ENCODE assay signal across 8 mouse cellular contexts in the genomic region with DNA sequence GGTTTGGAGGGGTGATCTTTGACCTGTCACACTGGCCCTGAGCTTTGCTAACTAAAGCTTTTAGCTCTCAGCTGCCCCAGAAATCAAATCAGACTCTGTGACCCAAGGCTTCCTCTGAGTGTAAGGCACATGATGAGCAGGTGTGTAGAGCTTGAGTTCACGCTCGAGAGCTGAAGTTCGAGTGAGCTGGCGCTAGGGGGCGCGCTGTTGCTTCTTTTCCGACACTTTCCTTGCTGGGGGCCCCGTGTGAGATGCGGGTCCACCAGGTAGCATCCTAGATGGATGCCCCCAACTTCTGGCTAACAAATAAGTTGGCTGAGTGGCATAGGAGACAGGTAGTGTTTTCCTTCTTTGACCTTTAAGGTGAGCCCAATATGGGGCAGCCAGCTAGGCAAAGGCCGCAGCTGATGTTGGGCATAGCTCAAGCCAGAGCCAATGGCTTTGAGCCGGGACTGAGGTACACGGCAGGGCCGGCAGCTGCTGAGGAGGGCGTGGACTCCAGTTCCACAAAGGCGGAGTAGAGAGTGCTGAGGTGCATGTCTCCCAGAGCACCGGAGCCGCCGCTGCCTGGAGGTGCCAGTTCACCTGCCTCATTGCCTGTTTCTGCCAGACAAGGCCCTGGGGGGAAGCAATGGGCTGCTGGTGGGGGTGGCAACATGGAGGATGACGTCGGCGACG. TPM values are rescaled to one million over a fixed set of nuclear protein-coding genes. Genes with fewer than 3 reads are reported as not detected.
DNase-seq lines count a peak whose midpoint lies in the region; ATAC-seq and TF ChIP-seq lines count a peak whose summit lies in the region.

No protein-coding gene starts in this region.

- no peaks in the 10 kb centered on the region for H3K27me3 ChIP-seq in liver, adult 2 months (ENCODE audit: control insufficient read depth, insufficient read depth, low read length)

- H3K36me3 ChIP-seq in liver, adult 2 months (ENCODE audit: control insufficient read depth, insufficient read depth, low read length): no peaks in the 10 kb centered on the region

- peak; percentile 65 for DNase-seq in adrenal gland, postnatal 10 days
- no peak for DNase-seq in adrenal gland, adult 8-10 months
- no peak for DNase-seq in left cerebral cortex, adult 2 months (ENCODE audit: extremely low spot score in 1 of 2, low spot score in 2 of 2)
- no peak for DNase-seq in left cerebral cortex, adult 8-10 months (ENCODE audit: low spot score in 2 of 2)
- no peak for DNase-seq in brain, embryonic 14.5 days (ENCODE audit: low read depth)
- DNase-seq in liver, adult 2 months (ENCODE audit: extremely low read depth, low read depth, low spot score): peak; percentile 20
- peak; percentile 39 to 62 for DNase-seq in thymus, postnatal 10 days (ENCODE audit: low spot score in 2 of 2)

- intact Hi-C loops in left cerebral cortex, adult 2 months (cut with DNase I): no loop called here

- WGBS in liver, adult 2 months: 29% methylated on average over 22 of the region's 22 CpGs

- TF ChIP-seq CTCF in left cerebral cortex, adult 2 months (IDR thresholded peaks at IDR 0.05): peak; percentile 75
- peak; percentile 63 for TF ChIP-seq CTCF in brain, embryonic 14.5 days (IDR thresholded peaks at IDR 0.05; ENCODE audit: borderline replicate concordance, extremely low read depth, insufficient read depth, insufficient read length)
- TF ChIP-seq CTCF in liver, adult 2 months (IDR thresholded peaks at IDR 0.05; ENCODE audit: low read depth, low read length): peak; percentile 81

- ATAC-seq in activated CD4-positive, CD25-positive, alpha-beta regulatory T cell, adult 4 months: no peak

- no peak overlapping the region for H3K27ac ChIP-seq in left cerebral cortex, adult 2 months
- no peak overlapping the region for H3K27ac ChIP-seq in liver, adult 2 months (replicated peaks; ENCODE audit: insufficient read depth, low read depth, low read length)

- H3K4me3 ChIP-seq in left cerebral cortex, adult 2 months: no peak overlapping the region
- H3K4me3 ChIP-seq in liver, adult 2 months (ENCODE audit: insufficient read depth, low read depth, low read length): no peak overlapping the region

- H3K79me2 ChIP-seq in liver, adult 2 months (ENCODE audit: control insufficient read depth, insufficient read depth, low read length): no peaks in the 10 kb centered on the region

- no peak for TF ChIP-seq POLR2A in brain, embryonic 14.5 days (IDR thresholded peaks at IDR 0.05; ENCODE audit: borderline replicate concordance, extremely low read depth, insufficient read depth, insufficient read length, poor library complexity, severe bottlenecking)
- no peak for TF ChIP-seq POLR2A in liver, adult 2 months (IDR thresholded peaks at IDR 0.05; ENCODE audit: extremely low read depth, insufficient read depth, low read length)

- H3K4me1 ChIP-seq in liver, adult 2 months (ENCODE audit: control insufficient read depth, insufficient read depth, low read length): no peaks in the 10 kb centered on the region

- no peak overlapping the region for H3K9ac ChIP-seq in liver, adult 2 months (ENCODE audit: low read depth, low read length)

RNA-seq across cellular contexts. Expression of gene Unc119, which starts 15.2 kb away (rescaled TPM):
- total RNA-seq in adrenal gland, postnatal 10 days (2021): 10 to 100 TPM; 36.1 to 42.5 TPM
- 10 to 100 TPM; 45.1 to 60.9 (median 53.0) TPM for total RNA-seq in adrenal gland, adult 8-10 months (2022)
- total RNA-seq in left cerebral cortex, adult 2 months (2021): 10 to 100 TPM; 29.1 to 32.2 TPM
- total RNA-seq in left cerebral cortex, adult 8-10 months (2022): 10 to 100 TPM; 28.5 to 34.5 (median 30.6) TPM
- polyA plus RNA-seq in brain, embryonic 14.5 days (2012; rRNA removed): 137 and 174 TPM in 2 replicates
- 5.5 and 7.2 TPM in 2 replicates for total RNA-seq in liver, adult 2 months (2014; rRNA removed)
- polyA plus RNA-seq in liver, adult 2 months (2012; rRNA removed): 7.7 and 12.7 TPM in 2 replicates
- polyA plus RNA-seq in activated CD4-positive, CD25-positive, alpha-beta regulatory T cell, adult 4 months (2017; shearing (Covaris generic)): 10 to 100 TPM; 17.0 to 17.6 TPM

RNA-seq across cellular contexts. Expression of gene Foxn1, which starts 27.9 kb away (rescaled TPM):
- total RNA-seq in adrenal gland, postnatal 10 days (2021): under 1 TPM in 1 of 2 experiments, not detected in 1; 0.09 TPM
- total RNA-seq in adrenal gland, adult 8-10 months (2022): under 1 TPM; 0.20 to 0.77 (median 0.31) TPM
- total RNA-seq in left cerebral cortex, adult 2 months (2021): not detected
- total RNA-seq in left cerebral cortex, adult 8-10 months (2022): under 1 TPM in 2 of 4 experiments, not detected in 2; 0.11 to 0.19 TPM
- polyA plus RNA-seq in brain, embryonic 14.5 days (2012; rRNA removed): 0.03 TPM in 2 replicates
- not detected in 2 replicates for total RNA-seq in liver, adult 2 months (2014; rRNA removed)
- polyA plus RNA-seq in liver, adult 2 months (2012; rRNA removed): not detected in 2 replicates
- not detected for polyA plus RNA-seq in activated CD4-positive, CD25-positive, alpha-beta regulatory T cell, adult 4 months (2017; shearing (Covaris generic))

RNA-seq across cellular contexts. Expression of gene Pigs, which starts 30.3 kb away (rescaled TPM):
- 10 to 100 TPM; 40.1 to 40.3 TPM for total RNA-seq in adrenal gland, postnatal 10 days (2021)
- total RNA-seq in adrenal gland, adult 8-10 months (2022): 10 to 100 TPM; 83.3 to 84.7 (median 83.9) TPM
- total RNA-seq in left cerebral cortex, adult 2 months (2021): 10 to 100 TPM; 60.7 to 62.8 TPM
- 10 to 100 TPM; 57.1 to 62.1 (median 59.4) TPM for total RNA-seq in left cerebral cortex, adult 8-10 months (2022)
- 75.3 and 81.7 TPM in 2 replicates for polyA plus RNA-seq in brain, embryonic 14.5 days (2012; rRNA removed)
- 6.6 and 8.6 TPM in 2 replicates for total RNA-seq in liver, adult 2 months (2014; rRNA removed)
- 34.9 and 35.5 TPM in 2 replicates for polyA plus RNA-seq in liver, adult 2 months (2012; rRNA removed)
- polyA plus RNA-seq in activated CD4-positive, CD25-positive, alpha-beta regulatory T cell, adult 4 months (2017; shearing (Covaris generic)): 10 to 100 TPM; 43.6 to 66.6 TPM

RNA-seq across cellular contexts. Expression of gene Aldoc, which starts 35.7 kb away (rescaled TPM):
- 1 to 10 TPM; 8.3 to 8.6 TPM for total RNA-seq in adrenal gland, postnatal 10 days (2021)
- 10 to 100 TPM; 23.4 to 54.0 (median 37.5) TPM for total RNA-seq in adrenal gland, adult 8-10 months (2022)
- total RNA-seq in left cerebral cortex, adult 2 months (2021): 100 to 1,000 TPM; 804 to 830 TPM
- total RNA-seq in left cerebral cortex, adult 8-10 months (2022): 100 to 1,000 TPM; 784 to 869 (median 811) TPM
- polyA plus RNA-seq in brain, embryonic 14.5 days (2012; rRNA removed): 126 and 134 TPM in 2 replicates
- total RNA-seq in liver, adult 2 months (2014; rRNA removed): 15.8 and 16.9 TPM in 2 replicates
- polyA plus RNA-seq in liver, adult 2 months (2012; rRNA removed): 8.8 and 19.1 TPM in 2 replicates
- polyA plus RNA-seq in activated CD4-positive, CD25-positive, alpha-beta regulatory T cell, adult 4 months (2017; shearing (Covaris generic)): 1 to 10 TPM; 5.6 to 8.6 TPM

RNA-seq across cellular contexts. Expression of gene Spag5, which starts 57.1 kb away (rescaled TPM):
- total RNA-seq in adrenal gland, postnatal 10 days (2021): 10 to 100 TPM; 11.2 to 16.1 TPM
- 1 to 10 TPM; 5.1 to 8.3 (median 6.9) TPM for total RNA-seq in adrenal gland, adult 8-10 months (2022)
- 10 to 100 TPM; 12.1 to 16.1 TPM for total RNA-seq in left cerebral cortex, adult 2 months (2021)
- total RNA-seq in left cerebral cortex, adult 8-10 months (2022): 10 to 100 TPM in 1 of 4 experiments, 1 to 10 TPM in 3; 6.8 to 11.9 (median 7.1) TPM
- polyA plus RNA-seq in brain, embryonic 14.5 days (2012; rRNA removed): 22.0 and 42.0 TPM in 2 replicates
- total RNA-seq in liver, adult 2 months (2014; rRNA removed): 0.54 and 0.83 TPM in 2 replicates
- 0.15 and 0.19 TPM in 2 replicates for polyA plus RNA-seq in liver, adult 2 months (2012; rRNA removed)
- 1 to 10 TPM; 7.3 to 7.4 TPM for polyA plus RNA-seq in activated CD4-positive, CD25-positive, alpha-beta regulatory T cell, adult 4 months (2017; shearing (Covaris generic))

Comparison
In these comparisons a context has a peak if more than half of its experiments do, and no peak if none do; other contexts are left out.
1. DNase-seq: peak in adrenal gland, postnatal 10 days (single experiment), liver, adult 2 months (single experiment) and thymus, postnatal 10 days (2 of 2); none in adrenal gland, adult 8-10 months (single experiment), left cerebral cortex, adult 2 months (0 of 2), left cerebral cortex, adult 8-10 months (0 of 2) and brain, embryonic 14.5 days (single experiment).
2. Peak in every context shown above with its lines, with median percentiles within 50 percentile points of each other: CTCF ChIP-seq.